Mouse (Mus musculus) C2C12 (cell line): ENCODE measurements around the gene Snap25. TPM values are rescaled to one million over a fixed set of nuclear protein-coding genes. Genes with fewer than 3 reads are reported as not detected.

Source experiments
- H3K27me3 ChIP-seq: one replicate; pipeline ENCODE4 v1.6.1; 2011; ENCODE audit not compliant: control insufficient read depth, insufficient read depth, insufficient read length
- H3K36me3 ChIP-seq: one replicate; pipeline ENCODE4 v1.6.1; 2011; ENCODE audit not compliant: control insufficient read depth, insufficient read depth
- H3K4me3 ChIP-seq: one replicate; pipeline ENCODE4 v1.5.1; 2011; ENCODE audit warnings: mild to moderate bottlenecking, control low read depth; ENCODE audit not compliant: poor library complexity, insufficient read depth, severe bottlenecking
- H3K79me2 ChIP-seq: one replicate; pipeline ENCODE4 v1.6.1; 2011; ENCODE audit not compliant: control insufficient read depth, insufficient read depth
- H3K79me3 ChIP-seq: one replicate; pipeline ENCODE4 v1.6.1; 2011; ENCODE audit warnings: low read depth, control low read depth
- H3ac ChIP-seq: one replicate; pipeline ENCODE3; 2011; ENCODE audit warnings: low read depth; ENCODE audit not compliant: control insufficient read depth, insufficient read length
- CEBPB ChIP-seq: IDR thresholded peaks from one replicate; pipeline ENCODE4 v1.6.1; 2011; ENCODE audit warnings: low read depth, mild to moderate bottlenecking, control low read depth, moderate library complexity
- CTCF ChIP-seq: IDR thresholded peaks from one replicate; pipeline ENCODE4 v1.5.1; 2011; ENCODE audit not compliant: control insufficient read depth, insufficient read depth, insufficient read length
- FOSL1 ChIP-seq: IDR thresholded peaks from one replicate; pipeline ENCODE4 v1.8.0; 2011; ENCODE audit warnings: mild to moderate bottlenecking, low read length; ENCODE audit not compliant: poor library complexity, insufficient read depth, severe bottlenecking
- MAX ChIP-seq: IDR thresholded peaks from one replicate; pipeline ENCODE4 v1.6.1; 2011; ENCODE audit warnings: mild to moderate bottlenecking, control low read depth
- MYOD1 ChIP-seq: IDR thresholded peaks from one replicate; pipeline ENCODE4 v1.6.1; 2011; ENCODE audit warnings: low read depth; ENCODE audit not compliant: control insufficient read depth, insufficient read length
- MYOG ChIP-seq: IDR thresholded peaks from one replicate; pipeline ENCODE4 v1.6.1; 2011; ENCODE audit not compliant: control insufficient read depth, insufficient read length; ENCODE audit errors: extremely low read depth
- USF1 ChIP-seq: IDR thresholded peaks from one replicate; pipeline ENCODE4 v1.6.1; 2011; ENCODE audit warnings: low read depth, mild to moderate bottlenecking, control low read depth, moderate library complexity
- polyA plus RNA-seq: library from polyadenylated mRNA; unstranded; fragments of >200 nt; fragmentation: generic; extraction: Trizol; gene quantifications from one replicate; pipeline ENCODE4 v1.2.1, GENCODE M21; 2012; ENCODE audit warnings: missing spikeins

Snap25 gene
- polyA plus RNA-seq, 1 experiment = not detected

GRCm38 (mm10) chr2:136807992-136808726 lies 94.9 kb downstream of the Snap25 start:
- H3K36me3 ChIP-seq = no peaks in the 10 kb centered on the region
- no peak for TF ChIP-seq CTCF
- TF ChIP-seq USF1 = no peak
- TF ChIP-seq MAX = no peak
- TF ChIP-seq MYOG = no peak
- TF ChIP-seq MYOD1 = no peak
- no peak for TF ChIP-seq FOSL1
- TF ChIP-seq CEBPB = no peak
- no peak overlapping the region for H3ac ChIP-seq
- no peaks in the 10 kb centered on the region for H3K79me2 ChIP-seq
- H3K79me3 ChIP-seq = no peaks in the 10 kb centered on the region
- no peak overlapping the region for H3K4me3 ChIP-seq
- H3K27me3 ChIP-seq = no peaks in the 10 kb centered on the region

DNA sequence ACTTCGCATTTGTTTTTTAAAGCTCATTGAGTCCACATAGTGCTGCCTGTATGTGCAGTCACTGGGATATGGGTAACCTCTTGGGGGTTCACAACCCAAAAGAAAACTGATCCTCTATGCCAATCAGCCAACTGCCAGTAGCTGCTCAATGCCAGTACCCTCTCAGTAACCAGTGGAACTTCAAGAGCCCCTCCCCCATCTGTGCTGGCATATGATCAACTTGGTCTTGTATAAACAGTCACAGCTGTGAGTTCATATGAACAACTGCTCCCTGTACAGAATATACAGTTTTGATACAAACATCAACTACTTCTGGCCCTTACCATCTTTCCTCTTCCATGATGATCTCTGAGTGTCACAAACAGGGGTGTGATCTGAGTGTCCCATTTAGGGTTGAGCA lies 98.1 kb downstream of the Snap25 start:
- TF ChIP-seq USF1 (no peak), CEBPB (no peak)

GRCm38 (mm10) chr2:136816717-136817400 lies 103.6 kb downstream of the Snap25 start:
- no peaks in the 10 kb centered on the region for H3K36me3 ChIP-seq
- no peaks in the 10 kb centered on the region for H3K27me3 ChIP-seq
- no peaks in the 10 kb centered on the region for H3K79me3 ChIP-seq
- H3K79me2 ChIP-seq = no peaks in the 10 kb centered on the region
- TF ChIP-seq CTCF (no peak), MYOG (no peak), FOSL1 (no peak), MAX (no peak), CEBPB (no peak), MYOD1 (no peak), USF1 (no peak)
- no peak overlapping the region for H3ac ChIP-seq
- H3K4me3 ChIP-seq = no peak overlapping the region

More for the DNA sequence above, 98.1 kb downstream of the Snap25 start:
- Histone ChIP-seq H3K4me3 (no peak overlapping the region), H3K79me3 (no peaks in the 10 kb centered on the region), H3K36me3 (no peaks in the 10 kb centered on the region), H3ac (no peak overlapping the region), H3K79me2 (no peaks in the 10 kb centered on the region), H3K27me3 (no peaks in the 10 kb centered on the region)

DNA sequence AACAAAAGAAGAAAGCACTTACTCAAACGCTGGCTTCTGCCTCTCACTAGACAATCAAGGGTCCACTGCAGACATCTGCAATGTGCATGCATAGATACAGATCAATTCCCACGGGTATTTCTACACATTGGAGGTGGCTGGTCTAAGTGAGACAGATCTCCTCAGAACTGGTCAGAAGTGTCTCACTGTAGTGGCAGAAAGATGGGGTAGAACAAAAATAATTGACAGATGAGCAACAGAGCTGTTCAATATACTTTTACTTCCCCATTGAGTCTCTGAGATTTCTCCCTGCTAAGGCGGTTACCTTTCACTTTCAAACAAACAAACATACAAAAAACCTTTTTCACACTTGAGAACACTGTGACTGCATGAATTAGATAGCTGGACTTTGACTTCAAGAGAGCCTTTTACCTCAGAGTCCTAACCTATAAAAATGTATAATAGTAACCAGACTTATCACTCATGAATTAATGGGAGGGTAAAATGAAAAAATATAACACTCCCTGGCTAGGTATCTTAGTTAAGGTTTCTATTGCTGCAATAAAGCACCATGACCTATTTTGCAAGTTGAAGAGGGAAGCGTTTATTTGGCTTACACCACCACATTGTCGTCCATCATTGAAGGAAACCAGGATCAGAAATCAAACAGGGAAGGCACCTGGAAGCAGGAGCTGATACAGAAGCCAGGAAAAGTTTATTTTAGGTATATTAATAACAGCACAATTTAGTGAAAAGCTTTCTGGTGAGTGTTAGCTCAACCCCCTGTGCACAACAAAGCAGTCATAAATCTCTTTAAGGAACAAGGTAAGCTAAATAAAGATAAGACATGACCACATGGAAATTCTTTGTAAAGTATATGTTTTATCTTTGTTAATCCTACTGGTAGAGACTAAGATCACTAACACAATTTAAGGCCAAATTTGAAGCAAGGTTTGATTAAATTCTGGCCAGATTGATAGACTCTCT lies 110.8 kb downstream of the Snap25 start:
- H3K36me3 ChIP-seq = no peaks in the 10 kb centered on the region
- no peaks in the 10 kb centered on the region for H3K27me3 ChIP-seq
- no peaks in the 10 kb centered on the region for H3K79me2 ChIP-seq
- no peak overlapping the region for H3K4me3 ChIP-seq
- no peaks in the 10 kb centered on the region for H3K79me3 ChIP-seq
- no peak overlapping the region for H3ac ChIP-seq
- TF ChIP-seq MAX = no peak
- TF ChIP-seq USF1 = no peak
- TF ChIP-seq CTCF = no peak
- no peak for TF ChIP-seq MYOG
- no peak for TF ChIP-seq CEBPB
- no peak for TF ChIP-seq MYOD1

- Histone ChIP-seq H3K27me3 (no peaks in the 10 kb centered on the region), H3K36me3 (no peaks in the 10 kb centered on the region), H3K79me3 (no peaks in the 10 kb centered on the region), H3K4me3 (no peak overlapping the region), H3K79me2 (no peaks in the 10 kb centered on the region), H3ac (no peak overlapping the region)
- TF ChIP-seq CEBPB = no peak
- TF ChIP-seq MYOD1 = no peak
- TF ChIP-seq MYOG = no peak
These were observed 114.4 kb downstream of the Snap25 start for GRCm38 (mm10) chr2:136827612-136828011.

Other genes starting within 250 kb of the Snap25 start
- gene Ankef1, start 211.5 kb upstream of the Snap25 start, polyA plus RNA-seq = not detected
- 11.8 TPM for gene AL731706.2, start 172.2 kb downstream of the Snap25 start, polyA plus RNA-seq
- gene Slx4ip, start 177.8 kb downstream of the Snap25 start, polyA plus RNA-seq = 1.1 TPM
- gene AL731706.1, start 177.9 kb downstream of the Snap25 start, polyA plus RNA-seq = 31.1 TPM
- 5.2 TPM for gene Mkks, start 177.9 kb downstream of the Snap25 start, polyA plus RNA-seq